Mouse (Mus musculus): Measurements from ENCODE around the gene Jmjd4.

DNA sequence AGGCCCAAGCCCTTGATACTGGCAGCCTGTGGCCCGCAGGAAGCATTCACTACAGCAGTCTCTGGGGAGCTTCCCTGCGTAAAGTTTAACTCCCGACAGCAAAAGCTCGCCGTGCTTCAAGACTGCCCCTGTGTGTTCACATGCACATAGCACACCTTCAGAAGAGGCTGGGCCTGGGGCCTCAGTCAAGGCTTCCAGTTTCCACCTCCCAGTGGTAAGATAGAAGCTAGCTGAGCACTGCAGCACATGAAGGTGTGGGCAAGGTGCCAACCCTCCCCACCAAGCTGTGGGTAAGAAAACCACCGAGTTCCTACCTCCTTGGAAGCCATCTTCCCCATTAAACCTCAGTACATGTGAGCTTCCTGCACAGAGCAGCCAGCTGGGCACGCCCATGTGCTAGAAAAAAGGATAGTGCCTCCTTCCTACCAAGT lies 24.2 kb upstream of the Jmjd4 start:
- TF ChIP-seq CTCF (IDR thresholded peaks at IDR 0.05; ENCODE audit: insufficient read depth, low read depth, low read length) = no peak
- TF ChIP-seq POLR2A (IDR thresholded peaks at IDR 0.05; ENCODE audit: insufficient read depth, low read depth, low read length) = no peak

Measured in olfactory bulb, adult 2 months (tissue).